18 mouse cellular contexts compared by ENCODE assay signal in genomic region chr1:91090456-91090855, GRCm38 (mm10). TPM values are rescaled to one million over a fixed set of nuclear protein-coding genes. Genes with fewer than 3 reads are reported as not detected.
"Had no signal": no experiment of that assay in that cellular context is flagged by ENCODE, and none has a peak within 500 bp of the region (broad histone marks: within the 10 kb centered on the region; RNA-seq: fewer than 3 reads in every experiment).

No protein-coding gene starts in this region.

- H3K9ac ChIP-seq: limb, embryonic 12.5 days; liver, embryonic 13.5 days; liver, postnatal 0 days; lung, embryonic 15.5 days; neural tube, embryonic 12.5 days; stomach, embryonic 15.5 days had no signal

- H3K4me2 ChIP-seq: limb, embryonic 12.5 days; liver, embryonic 13.5 days; lung, embryonic 15.5 days; neural tube, embryonic 12.5 days; stomach, embryonic 15.5 days had no signal

- H3K27me3 ChIP-seq: limb, embryonic 12.5 days; liver, embryonic 13.5 days; lung, embryonic 15.5 days; neural tube, embryonic 12.5 days; stomach, embryonic 15.5 days had no signal

- ATAC-seq: liver, postnatal 0 days had no signal

- H3K36me3 ChIP-seq: limb, embryonic 12.5 days; liver, embryonic 13.5 days; lung, embryonic 15.5 days; midbrain, embryonic 10.5 days; neural tube, embryonic 12.5 days; stomach, embryonic 15.5 days had no signal

- DNase-seq: kidney, adult 9 months; kidney, postnatal 36 days; liver; liver, embryonic 13.5 days; liver, postnatal 0 days; lung, postnatal 14 days; midbrain, embryonic 14.5 days; retina, postnatal 1 day; right cerebral cortex, postnatal 14 days had no signal

- H3K9me3 ChIP-seq: limb, embryonic 12.5 days; liver, embryonic 13.5 days; lung, embryonic 15.5 days; midbrain, embryonic 10.5 days; neural tube, embryonic 12.5 days; stomach, embryonic 15.5 days had no signal

- H3K27ac ChIP-seq: kidney, postnatal 0 days; limb, embryonic 12.5 days; liver, embryonic 13.5 days; lung, embryonic 15.5 days; midbrain, embryonic 10.5 days; neural tube, embryonic 12.5 days; stomach, embryonic 15.5 days had no signal

- H3K4me3 ChIP-seq: limb, embryonic 12.5 days; liver, embryonic 13.5 days; lung, embryonic 15.5 days; midbrain, embryonic 10.5 days; myocyte; neural tube, embryonic 12.5 days; stomach, embryonic 15.5 days had no signal

RNA-seq across cellular contexts. Expression of gene Rbm44, which starts 54.4 kb away (rescaled TPM):
- total RNA-seq: layer of hippocampus, postnatal 10 days; left cerebral cortex, postnatal 36 days had no signal
- polyA plus RNA-seq: myocyte had no signal
